Mouse (Mus musculus) embryonic facial prominence, embryonic 12.5 days (tissue): ENCODE data around the gene Wnt2b. TPM values are rescaled to one million over a fixed set of nuclear protein-coding genes. Genes with fewer than 3 reads are reported as not detected.

ENCODE experiments used
- polyA plus RNA-seq: library from polyadenylated mRNA; unstranded; fragments of >200 nt; fragmentation: Nextera tagmentation; extraction: Ambion mirVana; gene quantifications from 2 replicates; pipeline ENCODE4 v1.2.1, GENCODE M21; 2016

Wnt2b gene
- polyA plus RNA-seq, 1 experiment from 2014 or later = 1.3 TPM

Other genes with a start within 250 kb of the Wnt2b start
- 3.5 and 3.9 TPM in 2 replicates for gene Ppm1j, start 180.9 kb downstream of the Wnt2b start, polyA plus RNA-seq
- gene Fam19a3, start 180.1 kb downstream of the Wnt2b start, polyA plus RNA-seq = 0.08 and 0.18 TPM in 2 replicates
- 156 and 157 TPM in 2 replicates for gene Rhoc, start 173.5 kb downstream of the Wnt2b start, polyA plus RNA-seq
- gene Mov10, start 143.4 kb downstream of the Wnt2b start, polyA plus RNA-seq = 70.8 and 73.8 TPM in 2 replicates
- 39.4 and 40.4 TPM in 2 replicates for gene St7l, start 97.9 kb downstream of the Wnt2b start, polyA plus RNA-seq
- 188 and 190 TPM in 2 replicates for gene Capza1, start 97.4 kb downstream of the Wnt2b start, polyA plus RNA-seq
- gene Cttnbp2nl, start 91.2 kb upstream of the Wnt2b start, polyA plus RNA-seq = 43.6 and 49.9 TPM in 2 replicates
- not detected in 2 replicates for gene 4930564D02Rik, start 104.9 kb upstream of the Wnt2b start, polyA plus RNA-seq